Mouse (Mus musculus) liver, adult 2 months (tissue): ENCODE measurements around the gene Eif3a.

Source experiments
- CTCF ChIP-seq: fragments of 200-500 bp; IDR thresholded peaks from 2 replicates; pipeline ENCODE4 v1.5.1; 2011; ENCODE audit warnings: low read depth, low read length, control low read depth
- POLR2A ChIP-seq: fragments of 200-500 bp; IDR thresholded peaks from 2 replicates; pipeline ENCODE4 v1.6.1; 2011; ENCODE audit warnings: low read length, control low read depth; ENCODE audit not compliant: insufficient read depth; ENCODE audit errors: extremely low read depth

- TF ChIP-seq CTCF (no peak), POLR2A (no peak)
Measured at GRCm38 (mm10) chr19:60755438-60756191, 34.8 kb downstream of the Eif3a start, which contains the start of gene Nanos1.
